Mouse (Mus musculus): ENCODE results near the gene Slc25a12. TPM values are rescaled to one million over a fixed set of nuclear protein-coding genes. Genes with fewer than 3 reads are reported as not detected.
"Not testable (repeated sequence)": the region's sequence is repeated elsewhere in the genome, so short reads cannot be mapped to it uniquely, and the experiment has no call there.

Gene Slc25a12
- polyA plus RNA-seq, 1 experiment from 2014 or later, result 108 TPM

DNA sequence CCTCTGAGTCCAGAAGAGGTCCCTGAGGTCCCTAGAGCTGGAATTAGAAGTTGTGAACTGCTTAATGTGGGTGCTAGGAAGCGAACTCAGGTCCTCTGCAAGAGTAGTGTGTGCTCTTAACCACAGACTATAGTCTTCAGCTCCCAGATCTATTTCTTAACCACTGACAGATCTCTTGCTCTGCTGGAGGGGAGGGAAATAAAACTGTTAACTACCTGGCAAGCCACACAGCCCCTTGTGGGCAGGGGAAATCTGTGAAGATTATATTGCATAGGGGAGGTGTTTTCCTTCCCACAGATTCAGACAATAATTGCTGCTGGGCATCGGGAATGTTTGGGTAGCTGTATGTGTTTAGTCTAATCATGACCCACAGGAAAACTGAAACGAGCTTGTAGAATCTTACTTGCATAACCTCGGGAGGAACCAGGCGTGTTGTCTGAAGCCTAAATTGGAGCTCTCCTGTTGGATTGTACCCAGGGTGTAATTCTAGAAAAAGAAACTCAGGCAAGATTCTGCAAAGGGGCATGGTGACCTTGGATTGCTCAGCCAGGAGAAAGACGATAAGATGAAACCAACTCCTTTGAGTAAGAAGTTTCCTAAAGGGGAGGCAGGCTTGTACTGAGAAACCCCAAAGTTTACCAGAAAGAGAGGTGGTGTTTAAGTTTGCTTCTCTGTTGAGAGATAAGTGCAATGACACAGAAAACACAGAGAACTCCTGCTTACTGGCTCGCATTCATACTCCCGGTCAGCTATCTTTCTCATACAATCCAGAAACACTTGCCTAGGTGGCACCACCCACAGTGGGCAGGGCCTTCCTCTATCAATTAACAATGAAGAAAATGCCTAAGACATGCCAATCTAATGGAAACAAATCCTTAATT lies 7.0 kb upstream of the Slc25a12 start:
- no peak for ATAC-seq (ENCODE audit: low FRiP score)
- Histone ChIP-seq H3K4me2 (replicated peaks) (no peak overlapping the region), H3K27ac (no peak overlapping the region), H3K36me3 (replicated peaks; ENCODE audit: control insufficient read depth, insufficient read depth) (no peaks in the 10 kb centered on the region), H3K4me1 (replicated peaks; ENCODE audit: control insufficient read depth, insufficient read depth, low read length) (no peaks in the 10 kb centered on the region), H3K4me3 (replicated peaks; ENCODE audit: low read length) (no peak overlapping the region), H3K27me3 (ENCODE audit: control insufficient read depth, insufficient read depth, low read length) (no peaks in the 10 kb centered on the region), H3K9me3 (ENCODE audit: control insufficient read depth, low read length) (no peaks in the 10 kb centered on the region), H3K9ac (no peak overlapping the region)
- WGBS, result 85% methylated on average over 8 of the region's 8 CpGs
- no peak for DNase-seq (ENCODE audit: low spot score)

DNA sequence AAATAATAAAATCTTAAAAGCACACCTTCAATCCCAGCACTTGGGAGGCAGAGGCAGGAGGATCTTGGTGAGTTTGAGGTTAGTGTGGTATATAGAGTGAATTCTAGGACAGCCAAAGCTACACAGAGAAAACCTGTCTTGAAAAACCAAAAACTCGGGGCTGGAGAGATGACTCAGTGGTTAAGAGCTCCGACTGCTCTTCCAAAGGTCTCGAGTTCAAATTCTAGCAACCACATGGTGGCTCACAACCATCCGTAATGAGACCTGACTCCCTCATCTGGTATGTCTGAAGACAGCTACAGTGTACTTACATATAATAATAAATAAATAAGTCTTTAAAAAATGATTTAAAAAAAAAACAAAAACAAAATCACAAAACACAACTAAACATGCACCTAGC lies 4.7 kb upstream of the Slc25a12 start:
- not testable (repeated sequence) for H3K4me2 ChIP-seq (replicated peaks); H3K4me3 ChIP-seq (replicated peaks; ENCODE audit: low read length); DNase-seq (ENCODE audit: low spot score); H3K9ac ChIP-seq; H3K4me1 ChIP-seq (replicated peaks; ENCODE audit: control insufficient read depth, insufficient read depth, low read length); ATAC-seq (ENCODE audit: low FRiP score); H3K27ac ChIP-seq; H3K9me3 ChIP-seq (ENCODE audit: control insufficient read depth, low read length); H3K27me3 ChIP-seq (ENCODE audit: control insufficient read depth, insufficient read depth, low read length); H3K36me3 ChIP-seq (replicated peaks; ENCODE audit: control insufficient read depth, insufficient read depth)
- 88% methylated on average over 4 of the region's 4 CpGs for WGBS

DNA sequence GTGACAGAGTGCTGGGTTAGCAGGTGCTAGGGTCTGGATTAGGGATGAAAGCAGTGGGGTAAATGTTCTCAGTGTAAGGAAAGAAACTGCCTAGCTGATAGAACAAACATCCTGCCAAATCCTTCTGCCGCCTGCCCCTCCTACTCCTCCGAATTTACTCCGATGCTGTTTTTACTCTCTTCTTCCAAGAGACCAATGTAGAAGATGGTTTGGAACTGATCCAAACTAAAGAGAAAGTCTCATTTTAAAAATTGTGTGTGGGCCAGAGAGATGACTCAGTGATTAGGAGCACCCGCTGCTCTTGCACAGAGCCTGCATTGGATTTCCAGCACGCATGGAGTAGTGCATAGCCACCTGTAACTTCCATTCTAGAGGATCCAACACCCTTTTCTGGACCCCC lies 4.2 kb upstream of the Slc25a12 start:
- DNase-seq (ENCODE audit: low spot score), result no peak
- Histone ChIP-seq H3K9ac (no peak overlapping the region), H3K4me3 (replicated peaks; ENCODE audit: low read length) (no peak overlapping the region), H3K9me3 (ENCODE audit: control insufficient read depth, low read length) (no peaks in the 10 kb centered on the region), H3K4me1 (replicated peaks; ENCODE audit: control insufficient read depth, insufficient read depth, low read length) (peaks cover 5% of the 10 kb centered on the region; the same call in 1 of the 2 replicates), H3K4me2 (replicated peaks) (no peak overlapping the region), H3K36me3 (replicated peaks; ENCODE audit: control insufficient read depth, insufficient read depth) (no peaks in the 10 kb centered on the region), H3K27me3 (ENCODE audit: control insufficient read depth, insufficient read depth, low read length) (no peaks in the 10 kb centered on the region), H3K27ac (no peak overlapping the region)
- WGBS, result 84% methylated on average over 5 of the region's 5 CpGs
- no peak for ATAC-seq (ENCODE audit: low FRiP score)

DNA sequence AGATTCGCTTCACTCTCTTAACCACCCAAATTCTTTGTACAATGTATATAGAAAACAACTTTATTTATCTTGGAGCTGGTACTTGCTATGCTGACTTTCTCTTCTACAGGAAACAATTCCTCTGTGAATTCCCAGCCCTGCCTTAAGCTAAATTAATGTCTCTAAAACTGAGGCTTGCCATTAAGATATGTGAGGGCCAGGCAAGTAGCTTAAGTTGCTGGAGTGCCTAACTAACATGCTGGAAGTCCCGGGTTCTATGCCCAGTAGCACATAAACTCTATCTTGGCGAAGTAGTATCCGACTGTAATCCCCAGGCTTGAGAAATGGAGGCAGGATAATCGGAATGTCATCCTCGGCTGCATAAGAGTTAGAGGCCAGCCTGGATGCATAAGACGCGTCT lies 537 bp upstream of the Slc25a12 start:
- no peak for ATAC-seq (ENCODE audit: low FRiP score)
- H3K4me1 ChIP-seq (replicated peaks; ENCODE audit: control insufficient read depth, insufficient read depth, low read length), result peaks cover 16% of the 10 kb centered on the region
- H3K36me3 ChIP-seq (replicated peaks; ENCODE audit: control insufficient read depth, insufficient read depth), result no peaks in the 10 kb centered on the region
- H3K4me3 ChIP-seq (replicated peaks; ENCODE audit: low read length), result peak overlapping the region; percentile 46
- DNase-seq (ENCODE audit: low spot score), result no peak
- no peaks in the 10 kb centered on the region for H3K27me3 ChIP-seq (ENCODE audit: control insufficient read depth, insufficient read depth, low read length)
- no peak overlapping the region for H3K9ac ChIP-seq
- 0 out of 2 replicates have a peak overlapping the region, but pooled peaks have one; percentile 83 for H3K27ac ChIP-seq
- H3K4me2 ChIP-seq (replicated peaks), result peak overlapping the region; percentile 67
- WGBS, result 45% methylated on average over 8 of the region's 8 CpGs
- H3K9me3 ChIP-seq (ENCODE audit: control insufficient read depth, low read length), result no peaks in the 10 kb centered on the region

DNA sequence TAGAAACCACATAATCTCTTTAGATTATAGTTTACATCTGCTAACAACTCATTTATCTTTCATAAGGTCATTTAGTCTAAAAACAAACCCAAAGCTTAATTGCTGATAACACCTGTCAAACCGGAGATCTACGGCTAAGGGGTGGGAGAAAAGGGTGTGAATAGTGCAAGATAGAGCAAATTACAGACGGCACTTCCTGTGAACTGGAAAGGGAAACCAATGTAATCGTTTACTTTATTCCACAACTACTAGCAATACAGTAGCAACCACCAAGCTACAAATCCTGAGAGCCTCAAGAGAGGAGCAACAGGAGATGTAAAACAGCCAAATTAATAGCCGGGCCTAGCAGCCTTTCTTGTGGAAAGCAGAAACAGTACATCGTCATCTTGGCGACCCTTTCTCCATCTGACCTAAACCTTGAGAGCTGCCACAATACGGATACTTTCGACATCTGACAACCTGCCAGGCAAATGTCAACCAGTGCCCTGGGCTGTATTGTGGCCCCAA lies 878 bp downstream of the Slc25a12 start:
- DNase-seq (ENCODE audit: low spot score) (no peak), ATAC-seq (ENCODE audit: low FRiP score) (peak; percentile 1; the same call in 1 of the 2 replicates)
- Histone ChIP-seq H3K4me2 (replicated peaks) (peak overlapping the region; percentile 67), H3K36me3 (replicated peaks; ENCODE audit: control insufficient read depth, insufficient read depth) (no peaks in the 10 kb centered on the region; the same call in 1 of the 2 replicates), H3K4me1 (replicated peaks; ENCODE audit: control insufficient read depth, insufficient read depth, low read length) (peaks cover 16% of the 10 kb centered on the region), H3K9me3 (ENCODE audit: control insufficient read depth, low read length) (no peaks in the 10 kb centered on the region), H3K27ac (peak overlapping the region; percentile 83), H3K27me3 (ENCODE audit: control insufficient read depth, insufficient read depth, low read length) (no peaks in the 10 kb centered on the region), H3K4me3 (replicated peaks; ENCODE audit: low read length) (peak overlapping the region; percentile 46), H3K9ac (peak overlapping the region; percentile 67)
- WGBS, result 26% methylated on average over 9 of the region's 9 CpGs

DNA sequence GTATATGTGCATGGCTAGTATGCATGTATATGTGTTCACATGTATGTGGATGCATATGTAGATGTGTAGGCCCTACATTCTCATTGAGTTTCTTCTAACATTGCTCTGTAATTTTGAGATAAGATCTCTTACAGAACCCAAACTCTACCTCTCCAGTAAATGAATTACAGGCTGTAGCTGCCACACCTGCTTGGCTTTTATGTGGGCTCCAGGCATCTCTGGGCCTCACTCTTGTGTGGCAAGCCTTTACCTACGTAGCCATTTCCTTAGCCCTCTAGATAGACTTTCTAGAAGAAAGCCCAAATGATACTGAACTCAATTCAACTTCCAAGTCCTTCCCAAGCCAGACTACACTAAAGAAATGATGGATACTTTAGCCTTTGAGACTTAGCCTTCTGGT lies 7.4 kb downstream of the Slc25a12 start:
- Histone ChIP-seq H3K4me2 (replicated peaks) (no peak overlapping the region), H3K9me3 (ENCODE audit: control insufficient read depth, low read length) (no peaks in the 10 kb centered on the region), H3K27ac (no peak overlapping the region), H3K36me3 (replicated peaks; ENCODE audit: control insufficient read depth, insufficient read depth) (no peaks in the 10 kb centered on the region; the same call in none of the 2 replicates), H3K4me1 (replicated peaks; ENCODE audit: control insufficient read depth, insufficient read depth, low read length) (no peaks in the 10 kb centered on the region), H3K27me3 (ENCODE audit: control insufficient read depth, insufficient read depth, low read length) (no peaks in the 10 kb centered on the region), H3K9ac (no peak overlapping the region), H3K4me3 (replicated peaks; ENCODE audit: low read length) (no peak overlapping the region)
- WGBS, result 88% methylated on average over 1 of the region's 1 CpGs
- no peak for DNase-seq (ENCODE audit: low spot score)
- ATAC-seq (ENCODE audit: low FRiP score), result no peak

DNA sequence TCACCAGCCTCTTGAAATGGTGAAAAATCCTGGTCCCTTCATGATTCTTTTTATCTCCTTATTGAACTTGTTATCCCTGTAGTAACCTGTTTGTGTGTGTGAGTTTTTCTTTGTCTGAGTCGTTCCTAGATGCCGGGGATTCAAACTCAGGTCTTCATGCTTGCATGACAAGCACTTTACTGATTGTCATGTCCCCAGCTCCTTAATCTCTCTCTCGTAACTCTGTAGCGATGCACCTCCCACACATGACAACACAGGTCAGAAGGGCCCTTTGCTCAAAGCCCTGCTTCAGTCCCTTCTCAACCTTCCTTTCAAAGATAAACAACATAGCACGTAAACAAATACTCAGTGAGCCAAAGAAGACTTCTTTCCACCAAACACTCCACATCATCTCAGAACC lies 9.2 kb downstream of the Slc25a12 start:
- Histone ChIP-seq H3K4me1 (replicated peaks; ENCODE audit: control insufficient read depth, insufficient read depth, low read length) (no peaks in the 10 kb centered on the region), H3K27me3 (ENCODE audit: control insufficient read depth, insufficient read depth, low read length) (no peaks in the 10 kb centered on the region), H3K4me3 (replicated peaks; ENCODE audit: low read length) (no peak overlapping the region), H3K9me3 (ENCODE audit: control insufficient read depth, low read length) (no peaks in the 10 kb centered on the region), H3K27ac (no peak overlapping the region), H3K36me3 (replicated peaks; ENCODE audit: control insufficient read depth, insufficient read depth) (no peaks in the 10 kb centered on the region; the same call in none of the 2 replicates), H3K9ac (no peak overlapping the region), H3K4me2 (replicated peaks) (no peak overlapping the region)
- 91% methylated on average over 5 of the region's 5 CpGs for WGBS
- no peak for DNase-seq (ENCODE audit: low spot score)
- no peak for ATAC-seq (ENCODE audit: low FRiP score)

DNA sequence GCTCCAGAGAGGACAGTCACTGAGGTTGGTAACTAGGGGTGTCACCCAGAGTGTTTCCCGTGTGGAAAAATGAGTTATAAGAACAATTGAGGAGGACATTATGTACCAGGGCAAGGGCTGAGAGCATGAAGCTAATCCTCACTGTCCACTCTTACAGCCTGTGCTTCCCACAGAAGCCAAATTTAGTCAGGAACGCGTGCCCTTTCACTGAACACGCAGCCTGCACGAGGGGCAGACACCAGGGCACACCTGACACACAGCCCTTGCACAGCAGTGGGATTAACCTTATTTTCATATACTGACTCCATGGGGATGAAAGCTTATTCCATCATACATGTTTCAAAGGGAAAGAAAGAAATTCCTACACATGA lies 13.5 kb downstream of the Slc25a12 start:
- H3K4me1 ChIP-seq (replicated peaks; ENCODE audit: control insufficient read depth, insufficient read depth, low read length), result no peaks in the 10 kb centered on the region
- H3K27me3 ChIP-seq (ENCODE audit: control insufficient read depth, insufficient read depth, low read length), result no peaks in the 10 kb centered on the region
- H3K4me3 ChIP-seq (replicated peaks; ENCODE audit: low read length), result no peak overlapping the region
- no peaks in the 10 kb centered on the region for H3K9me3 ChIP-seq (ENCODE audit: control insufficient read depth, low read length)
- 67% methylated on average over 5 of the region's 5 CpGs for WGBS
- no peak overlapping the region for H3K27ac ChIP-seq
- H3K4me2 ChIP-seq (replicated peaks), result no peak overlapping the region
- H3K36me3 ChIP-seq (replicated peaks; ENCODE audit: control insufficient read depth, insufficient read depth), result no peaks in the 10 kb centered on the region; the same call in 1 of the 2 replicates
- DNase-seq (ENCODE audit: low spot score) (no peak), ATAC-seq (ENCODE audit: low FRiP score) (no peak)
- no peak overlapping the region for H3K9ac ChIP-seq

DNA sequence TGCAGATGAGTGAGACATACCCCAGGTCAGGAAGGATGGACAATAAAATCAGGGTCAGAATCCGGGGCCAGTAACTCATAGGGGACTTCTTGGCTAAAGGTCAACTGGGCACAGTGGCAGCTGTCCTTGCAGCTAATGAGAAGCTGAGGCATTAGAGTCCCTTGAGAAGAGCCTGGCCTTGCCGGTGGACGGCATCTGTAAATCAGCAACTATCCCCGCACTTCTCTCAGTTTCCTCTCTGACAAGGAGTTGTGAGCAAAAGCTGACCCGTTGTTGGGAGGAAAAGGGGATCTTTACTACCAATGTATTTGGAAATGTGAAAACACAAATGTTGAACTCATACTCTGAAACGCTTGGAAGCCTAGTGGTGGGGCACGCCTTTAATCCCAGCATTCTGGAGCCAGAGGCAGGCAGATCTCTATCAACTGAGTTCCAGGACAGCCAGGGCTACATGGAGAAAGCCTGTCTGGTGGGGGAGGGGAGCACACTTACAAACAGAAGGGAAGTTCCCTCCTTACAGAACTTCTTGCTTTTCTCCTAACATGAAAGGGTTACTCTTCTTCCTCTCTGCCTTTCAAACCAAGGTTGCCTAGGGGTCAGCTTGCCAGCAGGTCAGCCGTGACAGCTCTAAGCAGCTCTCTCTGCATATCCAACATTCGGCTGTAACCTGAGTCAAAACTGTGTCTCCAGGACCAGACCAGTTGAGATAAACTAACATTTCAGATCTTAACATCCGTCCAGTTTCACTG lies 14.1 kb downstream of the Slc25a12 start:
- ATAC-seq (ENCODE audit: low FRiP score) (no peak), DNase-seq (ENCODE audit: low spot score) (no peak)
- H3K4me3 ChIP-seq (replicated peaks; ENCODE audit: low read length), result no peak overlapping the region
- H3K4me1 ChIP-seq (replicated peaks; ENCODE audit: control insufficient read depth, insufficient read depth, low read length), result no peaks in the 10 kb centered on the region
- no peak overlapping the region for H3K27ac ChIP-seq
- H3K27me3 ChIP-seq (ENCODE audit: control insufficient read depth, insufficient read depth, low read length), result no peaks in the 10 kb centered on the region
- H3K36me3 ChIP-seq (replicated peaks; ENCODE audit: control insufficient read depth, insufficient read depth), result no peaks in the 10 kb centered on the region; the same call in 1 of the 2 replicates
- H3K9ac ChIP-seq, result no peak overlapping the region
- H3K9me3 ChIP-seq (ENCODE audit: control insufficient read depth, low read length), result no peaks in the 10 kb centered on the region
- 55% methylated on average over 10 of the region's 10 CpGs for WGBS
- no peak overlapping the region for H3K4me2 ChIP-seq (replicated peaks)
